In genomic region chr12:85640852-85641563, GRCm38 (mm10) we compare ENCODE assay signal across 12 mouse cellular contexts. TPM values are rescaled to one million over a fixed set of nuclear protein-coding genes. Genes with fewer than 3 reads are reported as not detected.
DNase-seq lines count a peak whose midpoint lies in the region; ATAC-seq and TF ChIP-seq lines count a peak whose summit lies in the region.
"Had no signal": no experiment of that assay in that cellular context is flagged by ENCODE, and none has a peak within 500 bp of the region (broad histone marks: within the 10 kb centered on the region; RNA-seq: fewer than 3 reads in every experiment).

No protein-coding gene starts in this region.

- H3K27ac ChIP-seq in heart, adult 2 months: no peak overlapping the region
- H3K27ac ChIP-seq in heart, embryonic 14.5 days (replicated peaks in 1 of 2; ENCODE audit: control insufficient read depth in 1 of 2, insufficient read depth in 1 of 2, low read depth in 2 of 2, low read length in 2 of 2): peak overlapping the region in 1 of 2 experiments; percentile 67; a peak in 2 of 4 replicates
- H3K27ac ChIP-seq: neural tube, embryonic 12.5 days had no signal

- H3K79me2 ChIP-seq in heart, adult 2 months (replicated peaks; ENCODE audit: control insufficient read depth, insufficient read depth, low read length): no peaks in the 10 kb centered on the region

- TF ChIP-seq CTCF in heart, adult 2 months (IDR thresholded peaks at IDR 0.05): no peak

- peak; percentile 61; the same call in 1 of the 2 replicates for TF ChIP-seq EP300 in heart, adult 2 months (IDR thresholded peaks at IDR 0.05; ENCODE audit: insufficient read depth, low read depth, low read length)

- ATAC-seq in CD4-positive, CD25-positive, alpha-beta regulatory T cell, adult 4 months: peak; percentile 33
- ATAC-seq in heart, embryonic 14.5 days (ENCODE audit: insufficient number of reproducible peaks, insufficient read depth, low FRiP score, low read depth): peak; percentile 54; the same call in 1 of the 2 replicates
- peak; percentile 64 for ATAC-seq in megakaryocyte progenitor cell, adult 5-6 weeks (replicated peaks; ENCODE audit: poor library complexity)
- ATAC-seq: Patski had no signal

- peaks cover 2% of the 10 kb centered on the region; the same call in 1 of the 2 replicates for H3K36me3 ChIP-seq in heart, adult 2 months (ENCODE audit: control insufficient read depth, insufficient read depth, low read length)
- peaks cover 14% of the 10 kb centered on the region for H3K36me3 ChIP-seq in heart, embryonic 14.5 days (ENCODE audit: control insufficient read depth, insufficient read depth, low read length)

- no peaks in the 10 kb centered on the region for H3K9me3 ChIP-seq in heart, embryonic 14.5 days (ENCODE audit: control insufficient read depth, low read length)
- H3K9me3 ChIP-seq: neural tube, embryonic 12.5 days had no signal

- no peak overlapping the region for H3K4me2 ChIP-seq in heart, embryonic 14.5 days (ENCODE audit: low read length)
- H3K4me2 ChIP-seq: neural tube, embryonic 12.5 days had no signal

- TF ChIP-seq POLR2A in heart, adult 2 months (IDR thresholded peaks at IDR 0.05; ENCODE audit: insufficient read depth, low read depth, low read length): 0 out of 2 replicates have a peak, but pooled peaks have one; percentile 17

- peak in 1 of 2 experiments; percentile 26 for DNase-seq in heart, adult 2 months
- no peak for DNase-seq in heart, adult 8-10 months (ENCODE audit: low spot score)
- no peak for DNase-seq in cerebellum, adult 18-20 months
- no peak for DNase-seq in right cerebral cortex, postnatal 4 days
- no peak for DNase-seq in kidney, postnatal 14 days
- DNase-seq: adrenal gland, postnatal 10 days; gastrocnemius, postnatal 10 days had no signal

- no peaks in the 10 kb centered on the region for H3K27me3 ChIP-seq in heart, adult 2 months (ENCODE audit: control insufficient read depth, insufficient read depth, low read length)
- H3K27me3 ChIP-seq in heart, embryonic 14.5 days (ENCODE audit: control insufficient read depth, insufficient read depth, low read length): no peaks in the 10 kb centered on the region
- H3K27me3 ChIP-seq: neural tube, embryonic 12.5 days; Patski had no signal

- H3K4me1 ChIP-seq in heart, adult 2 months (ENCODE audit: control insufficient read depth, insufficient read depth, low read length): peaks cover 16% of the 10 kb centered on the region
- peaks cover 15 to 21% of the 10 kb centered on the region in 2 experiments for H3K4me1 ChIP-seq in heart, embryonic 14.5 days (ENCODE audit: control insufficient read depth in 2 of 2, insufficient read depth in 2 of 2, low read length in 2 of 2)

- WGBS in heart, adult 2 months: 30% methylated on average over 10 of the region's 10 CpGs
- WGBS in heart, embryonic 14.5 days: 42% methylated on average over 10 of the region's 10 CpGs

- no peak overlapping the region for H3K9ac ChIP-seq in heart, adult 2 months (ENCODE audit: low read depth, low read length)
- no peak overlapping the region for H3K9ac ChIP-seq in heart, embryonic 14.5 days (ENCODE audit: low read length)
- H3K9ac ChIP-seq: neural tube, embryonic 12.5 days had no signal

- H3K4me3 ChIP-seq in heart, adult 2 months: no peak overlapping the region
- H3K4me3 ChIP-seq in heart, embryonic 14.5 days (ENCODE audit: control insufficient read depth in 1 of 2, insufficient read depth in 1 of 2, low read depth in 1 of 2, low read length in 2 of 2): no peak overlapping the region
- H3K4me3 ChIP-seq: neural tube, embryonic 12.5 days had no signal

- intact Hi-C loops in heart, adult 2 months (cut with DNase I): loop anchor here (5.0 kb wide), 1 partner anchor 39 kb away; no protein-coding TSS in a partner anchor

RNA-seq across cellular contexts. Expression of gene Jdp2, which starts 42.2 kb away (rescaled TPM):
- total RNA-seq in heart, adult 2 months (2021): 10 to 100 TPM in 1 of 2 experiments, 1 to 10 TPM in 1; 7.5 to 15.9 TPM
- 4.3 and 4.6 TPM in 2 replicates for polyA plus RNA-seq in heart, adult 2 months (2012; rRNA removed)
- 1 to 10 TPM; 6.5 to 9.2 (median 7.9) TPM for total RNA-seq in heart, adult 8-10 months (2022)
- under 1 TPM in 1 of 2 experiments, not detected in 1; 0.20 TPM for polyA plus RNA-seq in CD4-positive, CD25-positive, alpha-beta regulatory T cell, adult 4 months (2017; shearing (Covaris generic))
- 0.58 and 0.61 TPM in 2 replicates for polyA plus RNA-seq in heart, embryonic 14.5 days (2014; fragmentation: Nextera tagmentation; extraction: Ambion mirVana)
- 12.9 and 18.0 TPM in 2 replicates for total RNA-seq in megakaryocyte progenitor cell, adult 5-6 weeks (2015)
- 38.1 and 46.1 TPM in 2 replicates for total RNA-seq in megakaryocyte progenitor cell, adult 5-6 weeks (2017)

RNA-seq across cellular contexts. Expression of gene Batf, which starts 45.5 kb away (rescaled TPM):
- total RNA-seq in heart, adult 2 months (2021): 1 to 10 TPM; 1.0 to 1.6 TPM
- 1.0 and 1.8 TPM in 2 replicates for polyA plus RNA-seq in heart, adult 2 months (2012; rRNA removed)
- total RNA-seq in heart, adult 8-10 months (2022): 1 to 10 TPM in 1 of 4 experiments, under 1 TPM in 3; 0.38 to 1.1 (median 0.91) TPM
- polyA plus RNA-seq in CD4-positive, CD25-positive, alpha-beta regulatory T cell, adult 4 months (2017; shearing (Covaris generic)): 100 to 1,000 TPM; 162 to 234 TPM
- 4.5 and 5.0 TPM in 2 replicates for polyA plus RNA-seq in heart, embryonic 14.5 days (2014; fragmentation: Nextera tagmentation; extraction: Ambion mirVana)
- 8.2 and 9.0 TPM in 2 replicates for total RNA-seq in megakaryocyte progenitor cell, adult 5-6 weeks (2015)
- 29.2 and 41.9 TPM in 2 replicates for total RNA-seq in megakaryocyte progenitor cell, adult 5-6 weeks (2017)
- polyA plus RNA-seq: Patski had no signal
